Comparison of ENCODE assay signal across 7 mouse cellular contexts in genomic region chrX:136172786-136173185, GRCm38 (mm10). TPM values are rescaled to one million over a fixed set of nuclear protein-coding genes. Genes with fewer than 3 reads are reported as not detected.
DNase-seq lines count a peak whose midpoint lies in the region; ATAC-seq and TF ChIP-seq lines count a peak whose summit lies in the region.

No protein-coding gene starts in this region.

- no peak for ATAC-seq in lung, embryonic 15.5 days (ENCODE audit: borderline replicate concordance, extremely low read depth, low FRiP score, low TSS enrichment)
- ATAC-seq in limb, embryonic 14.5 days (ENCODE audit: low FRiP score, low read depth): no peak
- ATAC-seq in stomach, embryonic 14.5 days (ENCODE audit: insufficient number of reproducible peaks, insufficient read depth, low FRiP score, low read depth): no peak

- H3K27ac ChIP-seq in lung, embryonic 15.5 days: peak overlapping the region; percentile 89; the same call in 1 of the 2 replicates
- peak overlapping the region; percentile 89 for H3K27ac ChIP-seq in forebrain, embryonic 10.5 days
- H3K27ac ChIP-seq in limb, embryonic 14.5 days (replicated peaks; ENCODE audit: low read depth, low read length): peak overlapping the region; percentile 67; the same call in 1 of the 2 replicates
- H3K27ac ChIP-seq in stomach, embryonic 14.5 days (ENCODE audit: low read length): peak overlapping the region; percentile 90; the same call in 1 of the 2 replicates

- WGBS in lung, embryonic 15.5 days: 29% methylated on average over 10 of the region's 10 CpGs
- 17% methylated on average over 10 of the region's 10 CpGs for WGBS in forebrain, embryonic 10.5 days
- WGBS in limb, embryonic 14.5 days: 32% methylated on average over 10 of the region's 10 CpGs
- WGBS in stomach, embryonic 14.5 days: 39% methylated on average over 10 of the region's 10 CpGs

- intact Hi-C loops in gastrocnemius, postnatal 14 days (cut with DNase I; ENCODE audit: low total_unique reads): no loop called here

- H3K36me3 ChIP-seq in lung, embryonic 15.5 days: 0 out of 2 replicates have a peak, but pooled peaks cover 2% of the 10 kb centered on the region
- peaks cover 6% of the 10 kb centered on the region; the same call in 1 of the 2 replicates for H3K36me3 ChIP-seq in forebrain, embryonic 10.5 days (replicated peaks)
- H3K36me3 ChIP-seq in limb, embryonic 14.5 days (ENCODE audit: control insufficient read depth, insufficient read depth, low read length): peaks cover 8% of the 10 kb centered on the region; the same call in 1 of the 2 replicates
- peaks cover 4% of the 10 kb centered on the region; the same call in 1 of the 2 replicates for H3K36me3 ChIP-seq in stomach, embryonic 14.5 days (ENCODE audit: control insufficient read depth, insufficient read depth, low read length)

- H3K27me3 ChIP-seq in lung, embryonic 15.5 days: no peaks in the 10 kb centered on the region
- H3K27me3 ChIP-seq in forebrain, embryonic 10.5 days (ENCODE audit: poor library complexity, severe bottlenecking): peaks cover 76% of the 10 kb centered on the region
- H3K27me3 ChIP-seq in limb, embryonic 14.5 days (ENCODE audit: control insufficient read depth, insufficient read depth, low read length): no peaks in the 10 kb centered on the region
- H3K27me3 ChIP-seq in stomach, embryonic 14.5 days (ENCODE audit: control insufficient read depth, insufficient read depth, low read length): no peaks in the 10 kb centered on the region

- no peak overlapping the region for H3K9ac ChIP-seq in lung, embryonic 15.5 days
- peak overlapping the region; percentile 43; the same call in 1 of the 2 replicates for H3K9ac ChIP-seq in limb, embryonic 14.5 days (ENCODE audit: low read depth, low read length, severe bottlenecking)
- no peak overlapping the region; the same call in 1 of the 2 replicates for H3K9ac ChIP-seq in stomach, embryonic 14.5 days (replicated peaks; ENCODE audit: low read depth, low read length)

- H3K4me3 ChIP-seq in lung, embryonic 15.5 days: peak overlapping the region; percentile 56
- peak overlapping the region; percentile 62 for H3K4me3 ChIP-seq in forebrain, embryonic 10.5 days
- peak overlapping the region; percentile 55 for H3K4me3 ChIP-seq in limb, embryonic 14.5 days (replicated peaks; ENCODE audit: low read length)
- peak overlapping the region; percentile 46 for H3K4me3 ChIP-seq in stomach, embryonic 14.5 days (ENCODE audit: low read depth, low read length)

- peak overlapping the region; percentile 49 for H3K4me2 ChIP-seq in lung, embryonic 15.5 days
- H3K4me2 ChIP-seq in limb, embryonic 14.5 days (replicated peaks; ENCODE audit: low read depth, low read length, severe bottlenecking): peak overlapping the region; percentile 48
- peak overlapping the region; percentile 38 for H3K4me2 ChIP-seq in stomach, embryonic 14.5 days (replicated peaks; ENCODE audit: low read depth, low read length)

- no peak for TF ChIP-seq POLR2A in limb, embryonic 14.5 days (IDR thresholded peaks at IDR 0.05; ENCODE audit: borderline replicate concordance, extremely low read depth, insufficient read depth, insufficient read length)

- DNase-seq in lung, postnatal 25 days (ENCODE audit: low spot score): no peak
- DNase-seq in forebrain, embryonic 10.5 days (ENCODE audit: extremely low spot score, low spot score): no peak
- DNase-seq in limb, embryonic 14.5 days (ENCODE audit: low spot score): peak; percentile 9
- DNase-seq in gastrocnemius, postnatal 14 days: no peak
- DNase-seq in right cerebral cortex, postnatal 14 days: no peak

- no peaks in the 10 kb centered on the region for H3K9me3 ChIP-seq in lung, embryonic 15.5 days
- no peaks in the 10 kb centered on the region for H3K9me3 ChIP-seq in forebrain, embryonic 10.5 days
- no peaks in the 10 kb centered on the region for H3K9me3 ChIP-seq in limb, embryonic 14.5 days (ENCODE audit: control insufficient read depth, low read length)
- no peaks in the 10 kb centered on the region for H3K9me3 ChIP-seq in stomach, embryonic 14.5 days (ENCODE audit: control insufficient read depth, low read depth, low read length)

- no peaks in the 10 kb centered on the region; the same call in 1 of the 2 replicates for H3K4me1 ChIP-seq in lung, embryonic 15.5 days
- H3K4me1 ChIP-seq in forebrain, embryonic 10.5 days: peaks cover 4% of the 10 kb centered on the region; the same call in 1 of the 2 replicates
- H3K4me1 ChIP-seq in limb, embryonic 14.5 days (ENCODE audit: control insufficient read depth, insufficient read depth, low read length): no peaks in the 10 kb centered on the region
- H3K4me1 ChIP-seq in stomach, embryonic 14.5 days (ENCODE audit: control insufficient read depth, insufficient read depth, low read length): no peaks in the 10 kb centered on the region

RNA-seq across cellular contexts. Expression of gene Tceal8, which starts 0.6 kb away (rescaled TPM):
- 193 and 198 TPM in 2 replicates for polyA plus RNA-seq in lung, embryonic 15.5 days (2015; fragmentation: Nextera tagmentation; extraction: Ambion mirVana)
- 166 and 173 TPM in 2 replicates for polyA plus RNA-seq in forebrain, embryonic 10.5 days (2016; fragmentation: Nextera tagmentation; extraction: Ambion mirVana)
- polyA plus RNA-seq in limb, embryonic 14.5 days (2012; rRNA removed): 110 and 148 TPM in 2 replicates
- 203 and 216 TPM in 2 replicates for polyA plus RNA-seq in limb, embryonic 14.5 days (2014; fragmentation: Nextera tagmentation; extraction: Ambion mirVana)
- polyA plus RNA-seq in stomach, embryonic 14.5 days (2014; fragmentation: Nextera tagmentation; extraction: Ambion mirVana): 201 and 204 TPM in 2 replicates
- 10 to 100 TPM; 29.8 to 32.9 TPM for total RNA-seq in gastrocnemius, postnatal 14 days (2021)

RNA-seq across cellular contexts. Expression of gene Tceal5, which starts 30.9 kb away (rescaled TPM):
- polyA plus RNA-seq in lung, embryonic 15.5 days (2015; fragmentation: Nextera tagmentation; extraction: Ambion mirVana): 3.3 and 3.5 TPM in 2 replicates
- 3.9 and 5.3 TPM in 2 replicates for polyA plus RNA-seq in forebrain, embryonic 10.5 days (2016; fragmentation: Nextera tagmentation; extraction: Ambion mirVana)
- polyA plus RNA-seq in limb, embryonic 14.5 days (2012; rRNA removed): 10.2 and 25.8 TPM in 2 replicates
- polyA plus RNA-seq in limb, embryonic 14.5 days (2014; fragmentation: Nextera tagmentation; extraction: Ambion mirVana): 4.7 and 5.6 TPM in 2 replicates
- polyA plus RNA-seq in stomach, embryonic 14.5 days (2014; fragmentation: Nextera tagmentation; extraction: Ambion mirVana): 1.6 and 2.0 TPM in 2 replicates
- total RNA-seq in gastrocnemius, postnatal 14 days (2021): 10 to 100 TPM; 60.8 to 74.0 TPM

RNA-seq across cellular contexts. Expression of gene Bex4, which starts 34.0 kb away (rescaled TPM):
- polyA plus RNA-seq in lung, embryonic 15.5 days (2015; fragmentation: Nextera tagmentation; extraction: Ambion mirVana): 151 and 155 TPM in 2 replicates
- 125 and 128 TPM in 2 replicates for polyA plus RNA-seq in forebrain, embryonic 10.5 days (2016; fragmentation: Nextera tagmentation; extraction: Ambion mirVana)
- polyA plus RNA-seq in limb, embryonic 14.5 days (2012; rRNA removed): 16.6 and 30.9 TPM in 2 replicates
- polyA plus RNA-seq in limb, embryonic 14.5 days (2014; fragmentation: Nextera tagmentation; extraction: Ambion mirVana): 38.3 and 43.5 TPM in 2 replicates
- 108 and 121 TPM in 2 replicates for polyA plus RNA-seq in stomach, embryonic 14.5 days (2014; fragmentation: Nextera tagmentation; extraction: Ambion mirVana)
- total RNA-seq in gastrocnemius, postnatal 14 days (2021): not detected

RNA-seq across cellular contexts. Expression of gene Tceal7, which starts 41.8 kb away (rescaled TPM):
- polyA plus RNA-seq in lung, embryonic 15.5 days (2015; fragmentation: Nextera tagmentation; extraction: Ambion mirVana): 1.5 and 3.8 TPM in 2 replicates
- 0.59 and 1.1 TPM in 2 replicates for polyA plus RNA-seq in forebrain, embryonic 10.5 days (2016; fragmentation: Nextera tagmentation; extraction: Ambion mirVana)
- 56.8 and 88.7 TPM in 2 replicates for polyA plus RNA-seq in limb, embryonic 14.5 days (2012; rRNA removed)
- 74.4 and 121 TPM in 2 replicates for polyA plus RNA-seq in limb, embryonic 14.5 days (2014; fragmentation: Nextera tagmentation; extraction: Ambion mirVana)
- polyA plus RNA-seq in stomach, embryonic 14.5 days (2014; fragmentation: Nextera tagmentation; extraction: Ambion mirVana): 0.61 and 1.1 TPM in 2 replicates
- total RNA-seq in gastrocnemius, postnatal 14 days (2021): 100 to 1,000 TPM; 288 to 478 TPM

RNA-seq across cellular contexts. Expression of gene Bex1, which starts 42.5 kb away (rescaled TPM):
- polyA plus RNA-seq in lung, embryonic 15.5 days (2015; fragmentation: Nextera tagmentation; extraction: Ambion mirVana): 85.4 and 99.2 TPM in 2 replicates
- 186 and 192 TPM in 2 replicates for polyA plus RNA-seq in forebrain, embryonic 10.5 days (2016; fragmentation: Nextera tagmentation; extraction: Ambion mirVana)
- 68.3 and 112 TPM in 2 replicates for polyA plus RNA-seq in limb, embryonic 14.5 days (2012; rRNA removed)
- polyA plus RNA-seq in limb, embryonic 14.5 days (2014; fragmentation: Nextera tagmentation; extraction: Ambion mirVana): 83.7 and 92.3 TPM in 2 replicates
- polyA plus RNA-seq in stomach, embryonic 14.5 days (2014; fragmentation: Nextera tagmentation; extraction: Ambion mirVana): 75.8 and 80.1 TPM in 2 replicates
- 10 to 100 TPM; 12.0 to 17.3 TPM for total RNA-seq in gastrocnemius, postnatal 14 days (2021)
